Mouse (Mus musculus) midbrain, embryonic 15.5 days (tissue): ENCODE measurements around the gene Foxp1. TPM values are rescaled to one million over a fixed set of nuclear protein-coding genes. Genes with fewer than 3 reads are reported as not detected.

ENCODE experiments used
- ATAC-seq: fragments of 200-750 bp; cut with Nextera tagmentation; replicated peaks from 2 replicates; pipeline ENCODE4 v1.8.0; 2017; ENCODE audit warnings: moderate TSS enrichment
- H3K27ac ChIP-seq: fragments of 300-500 bp; sonication (generic); 2 replicates; pipeline ENCODE4 v1.5.1; 2015; ENCODE audit warnings: mild to moderate bottlenecking, inconsistent platforms
- H3K27me3 ChIP-seq: fragments of 300-500 bp; sonication (generic); replicated peaks from 2 replicates; pipeline ENCODE4 v1.6.1; 2015; ENCODE audit warnings: inconsistent platforms
- H3K36me3 ChIP-seq: fragments of 300-500 bp; sonication (generic); replicated peaks from 2 replicates; pipeline ENCODE4 v1.6.1; 2015; ENCODE audit warnings: inconsistent platforms
- H3K4me1 ChIP-seq: fragments of 300-500 bp; sonication (generic); 2 replicates; pipeline ENCODE4 v1.6.1; 2015; ENCODE audit warnings: inconsistent platforms
- H3K4me2 ChIP-seq: fragments of 300-500 bp; sonication (generic); 2 replicates; pipeline ENCODE4 v1.6.1; 2015; ENCODE audit warnings: inconsistent platforms, mild to moderate bottlenecking, moderate library complexity
- H3K4me3 ChIP-seq: fragments of 300-500 bp; sonication (generic); 2 replicates; pipeline ENCODE4 v1.5.1; 2015; ENCODE audit warnings: mild to moderate bottlenecking, inconsistent platforms
- H3K9ac ChIP-seq: fragments of 300-500 bp; sonication (generic); 2 replicates; pipeline ENCODE4 v1.6.1; 2015; ENCODE audit warnings: mild to moderate bottlenecking, inconsistent platforms
- H3K9me3 ChIP-seq: fragments of 300-500 bp; sonication (generic); 2 replicates; pipeline ENCODE4 v1.6.1; 2016; ENCODE audit warnings: inconsistent platforms
- WGBS: fragments of 180-500 bp; shearing (Covaris S2); methylation state at CpG from one replicate; pipeline ENCODE4 v1.1.7; 2015; ENCODE audit warnings: mixed read lengths; 5-methylcytosine and 5-hydroxymethylcytosine counted together
- polyA plus RNA-seq: library from polyadenylated mRNA; unstranded; fragments of >200 nt; fragmentation: Nextera tagmentation; extraction: Ambion mirVana; gene quantifications from 2 replicates; pipeline ENCODE4 v1.2.1, GENCODE M21; 2015

The Foxp1 gene
- polyA plus RNA-seq, 1 experiment from 2014 or later: 84.1 TPM

DNA sequence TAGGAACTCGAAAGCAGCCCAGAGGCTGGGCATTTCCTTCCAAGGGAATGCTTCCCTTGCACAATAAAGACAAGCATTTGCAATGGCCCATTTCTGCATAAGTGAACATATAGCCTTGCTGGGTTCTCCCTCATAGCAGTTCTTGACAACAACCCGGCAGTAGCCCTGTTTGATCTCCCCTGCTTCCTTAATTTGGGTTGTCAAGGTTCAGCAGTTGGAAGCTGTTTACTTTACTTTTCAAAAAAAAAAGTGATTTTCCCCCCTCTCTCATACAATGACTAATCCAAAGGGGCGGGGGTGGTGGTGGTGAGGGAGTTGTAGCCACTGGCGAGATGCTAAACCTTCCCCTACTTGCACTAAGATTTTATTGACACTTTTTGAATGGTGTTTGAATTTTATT is 3.5 kb downstream of the Foxp1 start:
- 0 out of 2 replicates have a peak overlapping the region, but pooled peaks have one; percentile 9 for H3K4me3 ChIP-seq
- H3K4me1 ChIP-seq: peaks cover 14% of the 10 kb centered on the region
- no peaks in the 10 kb centered on the region for H3K27me3 ChIP-seq
- H3K9me3 ChIP-seq: no peaks in the 10 kb centered on the region
- no peak overlapping the region for H3K27ac ChIP-seq
- no peak overlapping the region for H3K9ac ChIP-seq
- 29% methylated on average over 4 of the region's 4 CpGs for WGBS
- ATAC-seq: no peak
- H3K4me2 ChIP-seq: peak overlapping the region; percentile 99; the same call in 1 of the 2 replicates
- H3K36me3 ChIP-seq: no peaks in the 10 kb centered on the region

GRCm38 (mm10) chr6:99515667-99516199 is 6.8 kb downstream of the Foxp1 start:
- no peaks in the 10 kb centered on the region for H3K27me3 ChIP-seq
- 76% methylated on average over 7 of the region's 7 CpGs for WGBS
- H3K4me3 ChIP-seq: no peak overlapping the region
- no peaks in the 10 kb centered on the region for H3K36me3 ChIP-seq
- no peaks in the 10 kb centered on the region for H3K9me3 ChIP-seq
- ATAC-seq: no peak
- H3K4me1 ChIP-seq: peaks cover 5% of the 10 kb centered on the region; the same call in 1 of the 2 replicates
- H3K4me2 ChIP-seq: no peak overlapping the region
- no peak overlapping the region for H3K27ac ChIP-seq
- no peak overlapping the region for H3K9ac ChIP-seq

- WGBS: 53% methylated on average over 6 of the region's 6 CpGs
- no peak overlapping the region for H3K9ac ChIP-seq
- H3K4me1 ChIP-seq: no peaks in the 10 kb centered on the region; the same call in 1 of the 2 replicates
- no peak overlapping the region for H3K27ac ChIP-seq
- no peaks in the 10 kb centered on the region for H3K9me3 ChIP-seq
- no peaks in the 10 kb centered on the region for H3K36me3 ChIP-seq
- H3K4me2 ChIP-seq: no peak overlapping the region
- H3K27me3 ChIP-seq: no peaks in the 10 kb centered on the region
- no peak for ATAC-seq
- H3K4me3 ChIP-seq: no peak overlapping the region
Observed at GRCm38 (mm10) chr6:99511862-99512261, 10.7 kb downstream of the Foxp1 start.

DNA sequence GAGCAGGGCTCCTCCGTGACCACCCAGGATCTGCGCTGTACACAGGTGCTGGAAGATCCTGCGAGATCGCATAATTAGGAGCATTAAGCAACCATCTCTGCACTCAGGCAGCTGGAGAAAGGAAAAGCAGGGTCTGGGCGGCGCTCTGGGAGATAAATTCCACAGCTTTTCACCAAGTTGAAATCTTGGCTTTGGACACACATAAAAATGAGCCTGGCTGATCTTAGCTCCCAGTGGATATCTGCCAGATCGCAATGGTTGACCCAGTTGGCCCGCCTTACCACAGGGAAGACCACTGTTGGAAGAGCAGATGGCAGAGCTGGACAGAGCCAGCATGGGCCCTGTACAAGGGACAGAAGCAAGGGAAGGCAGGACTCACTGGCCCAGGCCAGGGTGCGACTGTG is 13.3 kb downstream of the Foxp1 start:
- Histone ChIP-seq H3K4me3 (no peak overlapping the region), H3K27me3 (no peaks in the 10 kb centered on the region), H3K9me3 (no peaks in the 10 kb centered on the region), H3K4me1 (no peaks in the 10 kb centered on the region; the same call in 1 of the 2 replicates), H3K9ac (no peak overlapping the region), H3K4me2 (no peak overlapping the region), H3K36me3 (no peaks in the 10 kb centered on the region), H3K27ac (no peak overlapping the region)
- WGBS: 66% methylated on average over 9 of the region's 9 CpGs
- no peak for ATAC-seq

DNA sequence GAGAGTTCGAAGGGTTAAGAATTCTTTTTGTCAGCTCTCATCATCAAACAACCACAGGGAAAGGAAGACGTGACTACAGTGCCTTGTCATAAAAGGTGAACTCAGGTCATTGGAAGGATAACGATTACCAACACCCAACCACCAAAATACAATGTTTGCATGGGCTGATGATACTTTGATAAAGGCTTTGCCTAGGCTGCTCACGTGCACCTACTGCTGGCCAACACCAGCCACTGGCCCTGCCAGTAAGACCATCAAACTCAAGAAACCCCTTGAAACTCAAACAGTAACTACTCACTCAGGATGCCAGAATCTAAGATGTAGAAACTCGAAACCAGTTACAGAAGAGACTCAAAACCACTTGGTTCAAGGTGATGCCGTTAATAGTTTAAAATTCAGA is 15.7 kb downstream of the Foxp1 start:
- H3K9me3 ChIP-seq: no peaks in the 10 kb centered on the region

DNA sequence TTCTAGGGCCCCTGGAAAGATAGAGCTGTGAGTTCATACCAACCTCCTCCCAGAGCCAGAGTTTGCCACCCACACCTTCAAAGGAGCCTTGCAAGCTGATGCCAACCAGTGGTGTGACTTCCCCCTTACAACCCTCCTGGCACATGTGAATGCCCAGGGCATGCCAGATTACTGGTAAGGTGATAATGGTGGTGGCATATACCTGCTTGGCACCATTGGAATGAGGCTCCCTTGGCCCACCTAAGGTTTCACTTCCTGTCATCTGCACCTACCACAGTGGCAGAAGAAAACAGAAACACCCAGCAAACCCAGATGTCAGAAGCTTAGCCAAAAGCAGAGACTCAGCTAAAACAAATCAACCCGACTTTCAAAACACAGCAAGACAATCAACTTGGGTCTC is 18.8 kb downstream of the Foxp1 start:
- H3K27me3 ChIP-seq: no peaks in the 10 kb centered on the region
- no peaks in the 10 kb centered on the region for H3K9me3 ChIP-seq
- H3K9ac ChIP-seq: no peak overlapping the region
- ATAC-seq: no peak
- H3K4me2 ChIP-seq: no peak overlapping the region
- H3K4me1 ChIP-seq: no peaks in the 10 kb centered on the region; the same call in 1 of the 2 replicates
- H3K4me3 ChIP-seq: no peak overlapping the region
- no peaks in the 10 kb centered on the region for H3K36me3 ChIP-seq
- no peak overlapping the region for H3K27ac ChIP-seq
- WGBS: 90% methylated on average over 1 of the region's 1 CpGs

More for the DNA sequence above, 15.7 kb downstream of the Foxp1 start:
- Histone ChIP-seq H3K36me3 (no peaks in the 10 kb centered on the region), H3K27ac (no peak overlapping the region), H3K4me1 (no peaks in the 10 kb centered on the region; the same call in 1 of the 2 replicates), H3K4me2 (no peak overlapping the region), H3K27me3 (no peaks in the 10 kb centered on the region), H3K9ac (no peak overlapping the region), H3K4me3 (no peak overlapping the region)
- ATAC-seq: no peak
- WGBS: 88% methylated on average over 6 of the region's 6 CpGs

DNA sequence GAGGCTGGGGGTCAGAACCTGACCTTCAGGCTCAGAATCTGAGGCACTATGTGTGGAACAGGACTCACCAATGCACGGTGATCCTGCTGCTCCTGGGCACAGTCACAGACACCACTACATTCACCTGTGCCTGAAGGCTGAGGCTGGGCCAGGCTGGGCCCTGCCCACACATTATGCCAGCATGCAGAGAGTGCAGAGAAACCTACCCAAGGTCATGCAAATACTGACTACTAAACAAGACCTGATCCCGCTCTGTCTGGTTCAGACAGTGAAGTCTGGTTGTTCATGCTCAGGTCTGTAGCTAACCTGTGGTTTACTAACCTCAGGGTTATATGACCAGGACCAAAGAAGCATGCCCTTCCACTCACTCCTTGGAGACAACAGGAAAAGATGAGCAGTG is 19.8 kb downstream of the Foxp1 start:
- H3K27ac ChIP-seq: no peak overlapping the region
- H3K36me3 ChIP-seq: no peaks in the 10 kb centered on the region
- no peak for ATAC-seq
- H3K9ac ChIP-seq: no peak overlapping the region
- H3K9me3 ChIP-seq: no peaks in the 10 kb centered on the region
- H3K4me1 ChIP-seq: no peaks in the 10 kb centered on the region
- H3K27me3 ChIP-seq: no peaks in the 10 kb centered on the region
- H3K4me2 ChIP-seq: no peak overlapping the region
- H3K4me3 ChIP-seq: no peak overlapping the region
- WGBS: 96% methylated on average over 2 of the region's 2 CpGs

GRCm38 (mm10) chr6:99502314-99502713 is 20.2 kb downstream of the Foxp1 start:
- H3K4me2 ChIP-seq: no peak overlapping the region
- 91% methylated on average over 6 of the region's 6 CpGs for WGBS
- H3K9ac ChIP-seq: no peak overlapping the region
- no peak for ATAC-seq
- H3K36me3 ChIP-seq: no peaks in the 10 kb centered on the region
- no peaks in the 10 kb centered on the region for H3K9me3 ChIP-seq
- H3K27ac ChIP-seq: no peak overlapping the region
- H3K4me1 ChIP-seq: no peaks in the 10 kb centered on the region
- no peaks in the 10 kb centered on the region for H3K27me3 ChIP-seq
- no peak overlapping the region for H3K4me3 ChIP-seq

DNA sequence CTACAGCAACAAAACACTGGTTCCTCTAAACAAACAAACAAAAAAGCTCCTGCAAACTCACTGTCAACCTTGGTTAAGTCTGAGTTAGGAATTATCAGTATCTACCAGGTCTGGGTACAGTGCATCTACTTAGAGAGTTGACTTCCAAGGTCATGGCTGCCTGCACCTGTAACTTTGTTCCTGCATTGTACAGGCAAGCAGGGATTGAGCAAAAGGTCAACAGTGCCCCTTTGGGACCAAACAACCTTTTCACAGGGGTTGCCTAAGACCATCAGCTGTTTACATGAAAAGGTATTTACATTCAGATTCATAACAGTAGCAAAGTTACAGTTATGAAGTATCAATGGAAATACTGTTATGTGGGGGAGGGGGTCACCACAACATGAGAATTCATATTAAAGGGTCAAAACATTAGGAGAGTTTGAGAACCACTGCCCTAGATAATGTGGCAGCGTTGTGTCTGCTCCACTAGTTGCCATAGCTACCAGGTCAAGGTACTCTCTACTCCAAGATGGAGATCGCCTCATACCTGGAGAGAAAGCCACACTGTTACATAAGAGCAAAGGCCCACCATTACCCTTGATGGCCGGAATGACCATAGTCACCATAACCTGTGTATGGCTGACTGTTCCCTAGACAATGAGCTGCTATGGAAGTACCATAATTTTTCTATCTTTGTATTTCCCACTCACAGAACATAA is 21.8 kb downstream of the Foxp1 start:
- no peak for ATAC-seq
- H3K36me3 ChIP-seq: no peaks in the 10 kb centered on the region

DNA sequence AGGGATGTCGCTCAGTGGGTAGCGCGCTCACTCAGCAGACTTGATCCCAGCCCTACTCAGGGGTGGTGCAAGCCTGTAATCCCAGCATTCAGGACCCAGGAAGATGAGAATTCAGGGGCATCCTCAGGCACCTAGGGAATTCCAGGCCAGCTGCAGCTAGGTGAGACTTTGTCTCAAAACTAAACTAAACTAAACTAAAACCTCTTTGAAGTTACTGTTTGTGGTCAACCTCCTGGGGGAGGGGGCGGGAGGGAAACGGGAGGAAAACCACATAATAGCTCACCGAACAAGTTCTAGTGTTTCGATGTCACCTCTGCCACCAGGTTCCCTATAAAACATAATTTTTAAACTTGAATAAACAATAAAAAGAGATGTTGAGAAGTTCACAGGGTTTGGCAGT is 24.4 kb downstream of the Foxp1 start:
- Histone ChIP-seq H3K9ac (no peak overlapping the region), H3K4me3 (no peak overlapping the region), H3K4me2 (no peak overlapping the region), H3K36me3 (no peaks in the 10 kb centered on the region), H3K4me1 (no peaks in the 10 kb centered on the region), H3K27ac (no peak overlapping the region), H3K9me3 (no peaks in the 10 kb centered on the region), H3K27me3 (no peaks in the 10 kb centered on the region)
- no peak for ATAC-seq
- WGBS: 87% methylated on average over 7 of the region's 7 CpGs

More for the DNA sequence above, 21.8 kb downstream of the Foxp1 start:
- Histone ChIP-seq H3K27ac (no peak overlapping the region), H3K4me1 (no peaks in the 10 kb centered on the region), H3K9ac (no peak overlapping the region), H3K9me3 (no peaks in the 10 kb centered on the region), H3K4me3 (no peak overlapping the region), H3K27me3 (no peaks in the 10 kb centered on the region), H3K4me2 (no peak overlapping the region)
- WGBS: 93% methylated on average over 3 of the region's 3 CpGs

DNA sequence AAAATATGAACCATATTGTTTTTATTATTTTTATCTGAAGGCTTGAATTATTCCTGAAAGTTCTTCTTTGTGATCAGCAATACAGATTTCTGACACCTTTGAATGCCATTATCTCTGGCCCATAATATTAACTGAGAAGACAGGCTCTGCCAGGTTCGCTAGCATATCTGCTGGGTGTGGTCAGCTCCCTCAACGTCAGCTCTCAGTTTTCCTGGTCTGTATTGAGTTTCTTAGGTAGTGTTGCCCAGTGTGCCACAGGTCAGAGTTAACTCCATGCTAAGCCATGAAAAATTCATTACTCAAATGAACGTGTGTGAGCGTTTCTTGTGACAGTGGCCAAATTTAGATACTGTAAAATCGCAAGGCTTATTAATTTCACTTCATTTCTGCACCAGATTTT is 26.4 kb downstream of the Foxp1 start:
- H3K27ac ChIP-seq: no peak overlapping the region
- no peaks in the 10 kb centered on the region for H3K9me3 ChIP-seq
- 77% methylated on average over 5 of the region's 5 CpGs for WGBS
- H3K4me2 ChIP-seq: no peak overlapping the region
- no peaks in the 10 kb centered on the region for H3K36me3 ChIP-seq
- H3K4me1 ChIP-seq: no peaks in the 10 kb centered on the region
- no peak overlapping the region for H3K4me3 ChIP-seq
- ATAC-seq: no peak
- H3K27me3 ChIP-seq: no peaks in the 10 kb centered on the region
- no peak overlapping the region for H3K9ac ChIP-seq

GRCm38 (mm10) chr6:99492937-99493336 is 29.6 kb downstream of the Foxp1 start:
- ATAC-seq: no peak
- 45% methylated on average over 3 of the region's 3 CpGs for WGBS
- H3K4me3 ChIP-seq: no peak overlapping the region
- no peaks in the 10 kb centered on the region for H3K36me3 ChIP-seq
- no peak overlapping the region for H3K27ac ChIP-seq
- H3K4me2 ChIP-seq: no peak overlapping the region
- H3K9me3 ChIP-seq: no peaks in the 10 kb centered on the region
- no peak overlapping the region for H3K9ac ChIP-seq
- H3K4me1 ChIP-seq: no peaks in the 10 kb centered on the region
- no peaks in the 10 kb centered on the region for H3K27me3 ChIP-seq

- no peaks in the 10 kb centered on the region for H3K9me3 ChIP-seq
- H3K4me1 ChIP-seq: no peaks in the 10 kb centered on the region
- WGBS: 85% methylated on average over 6 of the region's 6 CpGs
- H3K27me3 ChIP-seq: no peaks in the 10 kb centered on the region
- H3K4me2 ChIP-seq: no peak overlapping the region
- no peaks in the 10 kb centered on the region for H3K36me3 ChIP-seq
- no peak for ATAC-seq
- H3K9ac ChIP-seq: no peak overlapping the region
- H3K4me3 ChIP-seq: no peak overlapping the region
- no peak overlapping the region for H3K27ac ChIP-seq
Observed at GRCm38 (mm10) chr6:99491979-99492544, 30.5 kb downstream of the Foxp1 start.
